Mouse (Mus musculus) embryonic facial prominence, embryonic 14.5 days (tissue): ENCODE results near the gene Jdp2. TPM values are rescaled to one million over a fixed set of nuclear protein-coding genes. Genes with fewer than 3 reads are reported as not detected.

Experiments
- ATAC-seq: fragments of 200-750 bp; cut with Nextera tagmentation; 2 replicates; pipeline ENCODE4 v1.8.0; 2017; ENCODE audit warnings: low read depth, moderate number of reproducible peaks, moderate TSS enrichment
- DNase-seq: peaks from one replicate; pipeline ENCODE4 v3.0.0-alpha.2; 2015; ENCODE audit warnings: low spot score
- H3K27ac ChIP-seq: fragments of 300-500 bp; sonication (generic); replicated peaks from 2 replicates; pipeline ENCODE4 v1.5.1; 2014; ENCODE audit warnings: low read depth, mild to moderate bottlenecking, low read length, moderate library complexity
- H3K27me3 ChIP-seq: fragments of 300-500 bp; sonication (generic); replicated peaks from 2 replicates; pipeline ENCODE4 v1.6.1; 2014; ENCODE audit warnings: low read length; ENCODE audit not compliant: control insufficient read depth, insufficient read depth
- H3K36me3 ChIP-seq: fragments of 300-500 bp; sonication (generic); 2 replicates; pipeline ENCODE4 v1.6.1; 2014; ENCODE audit warnings: low read length, mixed read lengths; ENCODE audit not compliant: control insufficient read depth, insufficient read depth
- H3K4me1 ChIP-seq: fragments of 300-500 bp; sonication (generic); 2 replicates; pipeline ENCODE4 v1.6.1; 2014; ENCODE audit warnings: antibody characterized with exemption, low read length; ENCODE audit not compliant: control insufficient read depth, insufficient read depth
- H3K4me2 ChIP-seq: fragments of 300-500 bp; sonication (generic); 2 replicates; pipeline ENCODE4 v1.6.1; 2014; ENCODE audit warnings: low read depth, mild to moderate bottlenecking, low read length, moderate library complexity, mixed read lengths
- H3K4me3 ChIP-seq: fragments of 300-500 bp; sonication (generic); 2 replicates; pipeline ENCODE4 v1.5.1; 2014; ENCODE audit warnings: low read depth, mild to moderate bottlenecking, low read length
- H3K9ac ChIP-seq: fragments of 300-500 bp; sonication (generic); 2 replicates; pipeline ENCODE4 v1.6.1; 2014; ENCODE audit warnings: low read depth, mild to moderate bottlenecking, low read length, moderate library complexity, mixed read lengths
- H3K9me3 ChIP-seq: fragments of 300-500 bp; sonication (generic); 2 replicates; pipeline ENCODE4 v1.6.1; 2016; ENCODE audit warnings: low read length; ENCODE audit not compliant: control insufficient read depth
- WGBS: fragments of 180-500 bp; shearing (Covaris S2); extraction: QIAGEN DNeasy Blood & Tissue Kit; methylation state at CpG from one replicate; pipeline ENCODE4 v1.1.7; 2014; 5-methylcytosine and 5-hydroxymethylcytosine counted together
- polyA plus RNA-seq: library from polyadenylated mRNA; unstranded; fragments of >200 nt; fragmentation: Nextera tagmentation; extraction: Ambion mirVana; gene quantifications from 2 replicates; pipeline ENCODE4 v1.2.1, GENCODE M21; 2014

The Jdp2 gene
- polyA plus RNA-seq, 1 experiment from 2014 or later = 2.4 TPM

DNA sequence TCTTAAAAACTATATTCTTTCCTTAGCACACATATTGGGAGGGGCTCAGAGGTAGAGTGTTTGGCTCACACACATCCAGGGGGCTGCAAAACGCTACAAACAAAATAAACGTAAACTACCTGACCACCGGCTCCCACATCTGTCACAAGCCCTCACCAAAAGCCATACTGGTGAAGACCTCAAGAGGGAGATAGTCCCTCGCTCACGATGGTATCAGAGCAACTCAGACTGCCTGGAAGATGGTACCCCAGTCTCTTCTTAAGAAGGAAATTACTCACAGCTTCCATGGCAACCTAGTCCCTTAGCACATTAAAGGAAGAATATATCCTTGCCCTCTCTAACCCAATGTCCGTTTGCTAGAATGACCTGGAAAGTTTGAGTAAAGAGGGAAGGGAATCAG is 89.0 kb downstream of the Jdp2 start:
- H3K27me3 ChIP-seq = no peaks in the 10 kb centered on the region
- ATAC-seq (no peak), DNase-seq (no peak)
- H3K36me3 ChIP-seq = no peaks in the 10 kb centered on the region
- H3K4me1 ChIP-seq = no peaks in the 10 kb centered on the region
- H3K4me3 ChIP-seq = no peak overlapping the region
- no peaks in the 10 kb centered on the region for H3K9me3 ChIP-seq
- no peak overlapping the region for H3K4me2 ChIP-seq
- WGBS = 73% methylated on average over 6 of the region's 6 CpGs
- no peak overlapping the region for H3K27ac ChIP-seq
- H3K9ac ChIP-seq = no peak overlapping the region

Other genes starting within 250 kb of the Jdp2 start
- gene Tmed10, start 224.2 kb upstream of the Jdp2 start, polyA plus RNA-seq = 358 and 372 TPM in 2 replicates
- gene Fos, start 125.1 kb upstream of the Jdp2 start, polyA plus RNA-seq = 11.2 and 12.6 TPM in 2 replicates
- 7.3 and 8.3 TPM in 2 replicates for gene Batf, start 87.6 kb downstream of the Jdp2 start, polyA plus RNA-seq
- gene Flvcr2, start 147.5 kb downstream of the Jdp2 start, polyA plus RNA-seq = 2.7 and 2.8 TPM in 2 replicates
- gene Erg28, start 225.5 kb downstream of the Jdp2 start, polyA plus RNA-seq = 97.5 and 106 TPM in 2 replicates
- gene Ttll5, start 225.6 kb downstream of the Jdp2 start, polyA plus RNA-seq = 12.4 and 14.8 TPM in 2 replicates